In the genomic region with DNA sequence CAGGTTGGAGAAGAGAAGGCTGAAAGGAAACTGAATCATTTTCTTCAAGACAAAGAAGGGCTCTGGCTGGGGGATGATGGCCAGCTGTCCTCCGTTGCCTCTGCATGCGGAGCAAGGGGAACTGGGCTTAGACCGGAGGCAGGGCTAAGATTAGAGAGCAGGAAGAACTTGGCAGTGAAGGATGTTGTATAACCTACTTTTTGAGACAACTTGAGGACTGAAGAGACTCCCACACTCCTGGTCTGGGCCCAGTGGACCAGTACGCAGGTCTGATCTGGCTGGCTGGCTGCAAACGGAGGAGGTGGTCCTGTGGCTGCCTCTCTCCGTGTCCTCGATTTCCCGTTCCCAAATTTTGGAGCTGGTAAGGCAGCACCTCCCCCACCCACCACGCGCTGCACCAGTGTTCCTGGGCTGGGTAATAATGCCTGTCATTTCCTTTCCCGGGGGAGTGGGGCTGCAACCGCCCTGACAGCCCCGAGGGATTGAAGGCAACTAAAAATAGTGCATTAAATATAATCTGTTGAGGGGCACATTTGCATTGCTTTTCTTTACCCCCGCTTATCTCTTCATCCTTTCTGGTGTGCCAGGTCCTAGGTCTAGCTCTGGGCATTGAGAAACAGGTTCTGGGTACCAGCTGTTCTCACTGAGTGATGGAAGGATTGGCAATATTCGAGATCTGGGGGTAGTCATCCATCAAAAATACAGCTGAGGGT, we compare ENCODE assay signal across 8 mouse cellular contexts. TPM values are rescaled to one million over a fixed set of nuclear protein-coding genes. Genes with fewer than 3 reads are reported as not detected.
DNase-seq lines count a peak whose midpoint lies in the region; ATAC-seq lines count a peak whose summit lies in the region.

No protein-coding gene starts in this region.

- DNase-seq in midbrain, embryonic 10.5 days (ENCODE audit: low spot score): no peak
- DNase-seq in heart, embryonic 10.5 days (ENCODE audit: low spot score): no peak
- DNase-seq in natural killer cell, adult 2 months (ENCODE audit: low spot score in 2 of 2): no peak
- DNase-seq in embryo, embryonic 11 days: no peak

- H3K9ac ChIP-seq in midbrain, embryonic 15.5 days: no peak overlapping the region
- no peak overlapping the region for H3K9ac ChIP-seq in kidney, embryonic 15.5 days
- H3K9ac ChIP-seq in lung, embryonic 16.5 days (ENCODE audit: low read length): peak overlapping the region; percentile 29

- H3K4me1 ChIP-seq in midbrain, embryonic 15.5 days: peaks cover 8% of the 10 kb centered on the region; the same call in 1 of the 2 replicates
- peaks cover 14% of the 10 kb centered on the region for H3K4me1 ChIP-seq in midbrain, embryonic 10.5 days
- peaks cover 34% of the 10 kb centered on the region for H3K4me1 ChIP-seq in heart, embryonic 10.5 days
- H3K4me1 ChIP-seq in kidney, embryonic 15.5 days: peaks cover 19% of the 10 kb centered on the region
- H3K4me1 ChIP-seq in lung, embryonic 16.5 days (replicated peaks; ENCODE audit: control insufficient read depth, insufficient read depth, low read length): peaks cover 20% of the 10 kb centered on the region

- no peaks in the 10 kb centered on the region for H3K36me3 ChIP-seq in midbrain, embryonic 15.5 days (replicated peaks)
- no peaks in the 10 kb centered on the region for H3K36me3 ChIP-seq in midbrain, embryonic 10.5 days
- no peaks in the 10 kb centered on the region for H3K36me3 ChIP-seq in heart, embryonic 10.5 days
- no peaks in the 10 kb centered on the region for H3K36me3 ChIP-seq in kidney, embryonic 15.5 days
- H3K36me3 ChIP-seq in lung, embryonic 16.5 days (ENCODE audit: control insufficient read depth, insufficient read depth, low read length): no peaks in the 10 kb centered on the region

- no peak overlapping the region for H3K27ac ChIP-seq in midbrain, embryonic 15.5 days
- H3K27ac ChIP-seq in midbrain, embryonic 10.5 days (replicated peaks): no peak overlapping the region
- H3K27ac ChIP-seq in heart, embryonic 10.5 days: no peak overlapping the region
- peak overlapping the region; percentile 15; the same call in 1 of the 2 replicates for H3K27ac ChIP-seq in kidney, embryonic 15.5 days
- peak overlapping the region; percentile 45 for H3K27ac ChIP-seq in lung, embryonic 16.5 days (ENCODE audit: low read length)

- H3K4me3 ChIP-seq in midbrain, embryonic 15.5 days: no peak overlapping the region
- H3K4me3 ChIP-seq in midbrain, embryonic 10.5 days: no peak overlapping the region
- peak overlapping the region; percentile 19 for H3K4me3 ChIP-seq in heart, embryonic 10.5 days
- 0 out of 2 replicates have a peak overlapping the region, but pooled peaks have one; percentile 7 for H3K4me3 ChIP-seq in kidney, embryonic 15.5 days (replicated peaks)
- peak overlapping the region; percentile 23; the same call in 1 of the 2 replicates for H3K4me3 ChIP-seq in lung, embryonic 16.5 days (ENCODE audit: low read length)

- 45% methylated on average over 15 of the region's 15 CpGs for WGBS in midbrain, embryonic 15.5 days
- 59% methylated on average over 15 of the region's 15 CpGs for WGBS in midbrain, embryonic 10.5 days
- 25% methylated on average over 15 of the region's 15 CpGs for WGBS in heart, embryonic 10.5 days
- WGBS in kidney, embryonic 15.5 days: 11% methylated on average over 15 of the region's 15 CpGs
- 21% methylated on average over 15 of the region's 15 CpGs for WGBS in lung, embryonic 16.5 days

- no peaks in the 10 kb centered on the region for H3K27me3 ChIP-seq in midbrain, embryonic 15.5 days (replicated peaks)
- H3K27me3 ChIP-seq in midbrain, embryonic 10.5 days (ENCODE audit: low read depth, poor library complexity, severe bottlenecking): 0 out of 2 replicates have a peak, but pooled peaks cover 8% of the 10 kb centered on the region
- no peaks in the 10 kb centered on the region for H3K27me3 ChIP-seq in heart, embryonic 10.5 days (ENCODE audit: insufficient read depth, poor library complexity, severe bottlenecking)
- H3K27me3 ChIP-seq in kidney, embryonic 15.5 days: no peaks in the 10 kb centered on the region
- H3K27me3 ChIP-seq in lung, embryonic 16.5 days (ENCODE audit: control insufficient read depth, insufficient read depth, low read depth, low read length): no peaks in the 10 kb centered on the region

- H3K9me3 ChIP-seq in midbrain, embryonic 15.5 days: no peaks in the 10 kb centered on the region
- H3K9me3 ChIP-seq in midbrain, embryonic 10.5 days (replicated peaks): no peaks in the 10 kb centered on the region
- no peaks in the 10 kb centered on the region for H3K9me3 ChIP-seq in heart, embryonic 10.5 days
- no peaks in the 10 kb centered on the region for H3K9me3 ChIP-seq in kidney, embryonic 15.5 days (replicated peaks)
- H3K9me3 ChIP-seq in lung, embryonic 16.5 days (ENCODE audit: control insufficient read depth, low read length): no peaks in the 10 kb centered on the region

- peak; percentile 33; the same call in 1 of the 2 replicates for ATAC-seq in midbrain, embryonic 15.5 days (replicated peaks)
- peak; percentile 68 for ATAC-seq in kidney, embryonic 15.5 days (replicated peaks; ENCODE audit: low FRiP score)
- peak; percentile 81 for ATAC-seq in lung, embryonic 16.5 days (ENCODE audit: low read depth)
- ATAC-seq in monocyte, adult 5-6 weeks (replicated peaks; ENCODE audit: insufficient number of reproducible peaks, low FRiP score, low TSS enrichment, poor library complexity, severe bottlenecking): no peak

- H3K4me2 ChIP-seq in midbrain, embryonic 15.5 days: no peak overlapping the region
- H3K4me2 ChIP-seq in kidney, embryonic 15.5 days: peak overlapping the region; percentile 55
- peak overlapping the region; percentile 39 for H3K4me2 ChIP-seq in lung, embryonic 16.5 days (ENCODE audit: low read depth, low read length)

RNA-seq across cellular contexts. Expression of a gene that starts 12.6 kb away (rescaled TPM):
- 11.5 and 12.0 TPM in 2 replicates for polyA plus RNA-seq in midbrain, embryonic 15.5 days (2015; fragmentation: Nextera tagmentation; extraction: Ambion mirVana)
- polyA plus RNA-seq in midbrain, embryonic 10.5 days (2016; fragmentation: Nextera tagmentation; extraction: Ambion mirVana): 6.5 and 7.0 TPM in 2 replicates
- 7.6 and 10.0 TPM in 2 replicates for polyA plus RNA-seq in heart, embryonic 10.5 days (2016; fragmentation: Nextera tagmentation; extraction: Ambion mirVana)
- 9.5 and 9.6 TPM in 2 replicates for polyA plus RNA-seq in kidney, embryonic 15.5 days (2015; fragmentation: Nextera tagmentation; extraction: Ambion mirVana)
- 14.9 and 15.3 TPM in 2 replicates for polyA plus RNA-seq in lung, embryonic 16.5 days (2015; fragmentation: Nextera tagmentation; extraction: Ambion mirVana)
- 4.1 to 10.4 TPM (median 4.7 TPM) in 3 replicates for total RNA-seq in monocyte, adult 5-6 weeks (2017)

RNA-seq across cellular contexts. Expression of a gene that starts 15.3 kb away (rescaled TPM):
- polyA plus RNA-seq in midbrain, embryonic 15.5 days (2015; fragmentation: Nextera tagmentation; extraction: Ambion mirVana): 5.8 and 6.7 TPM in 2 replicates
- 1.1 and 1.3 TPM in 2 replicates for polyA plus RNA-seq in midbrain, embryonic 10.5 days (2016; fragmentation: Nextera tagmentation; extraction: Ambion mirVana)
- polyA plus RNA-seq in heart, embryonic 10.5 days (2016; fragmentation: Nextera tagmentation; extraction: Ambion mirVana): 4.4 and 5.7 TPM in 2 replicates
- polyA plus RNA-seq in kidney, embryonic 15.5 days (2015; fragmentation: Nextera tagmentation; extraction: Ambion mirVana): 3.4 and 4.2 TPM in 2 replicates
- 4.7 and 9.0 TPM in 2 replicates for polyA plus RNA-seq in lung, embryonic 16.5 days (2015; fragmentation: Nextera tagmentation; extraction: Ambion mirVana)
- total RNA-seq in monocyte, adult 5-6 weeks (2017): 6.3 to 35.0 TPM (median 6.9 TPM) in 3 replicates

RNA-seq across cellular contexts. Expression of a gene that starts 29.0 kb away (rescaled TPM):
- 0.46 and 0.59 TPM in 2 replicates for polyA plus RNA-seq in midbrain, embryonic 15.5 days (2015; fragmentation: Nextera tagmentation; extraction: Ambion mirVana)
- polyA plus RNA-seq in midbrain, embryonic 10.5 days (2016; fragmentation: Nextera tagmentation; extraction: Ambion mirVana): 0.39 and 0.66 TPM in 2 replicates
- polyA plus RNA-seq in heart, embryonic 10.5 days (2016; fragmentation: Nextera tagmentation; extraction: Ambion mirVana): 0.75 and 0.77 TPM in 2 replicates
- polyA plus RNA-seq in kidney, embryonic 15.5 days (2015; fragmentation: Nextera tagmentation; extraction: Ambion mirVana): 0.91 and 1.4 TPM in 2 replicates
- polyA plus RNA-seq in lung, embryonic 16.5 days (2015; fragmentation: Nextera tagmentation; extraction: Ambion mirVana): 40.2 and 46.8 TPM in 2 replicates
- total RNA-seq in monocyte, adult 5-6 weeks (2017): not detected in 3 replicates

RNA-seq across cellular contexts. Expression of a gene that starts 40.2 kb away (rescaled TPM):
- polyA plus RNA-seq in midbrain, embryonic 15.5 days (2015; fragmentation: Nextera tagmentation; extraction: Ambion mirVana): 47.0 and 49.1 TPM in 2 replicates
- 28.6 and 31.5 TPM in 2 replicates for polyA plus RNA-seq in midbrain, embryonic 10.5 days (2016; fragmentation: Nextera tagmentation; extraction: Ambion mirVana)
- 43.7 and 52.2 TPM in 2 replicates for polyA plus RNA-seq in heart, embryonic 10.5 days (2016; fragmentation: Nextera tagmentation; extraction: Ambion mirVana)
- 72.7 and 76.5 TPM in 2 replicates for polyA plus RNA-seq in kidney, embryonic 15.5 days (2015; fragmentation: Nextera tagmentation; extraction: Ambion mirVana)
- 184 and 194 TPM in 2 replicates for polyA plus RNA-seq in lung, embryonic 16.5 days (2015; fragmentation: Nextera tagmentation; extraction: Ambion mirVana)
- total RNA-seq in monocyte, adult 5-6 weeks (2017): 3.2 TPM in 1 of 3 replicates, not detected in the others

RNA-seq across cellular contexts. Expression of a gene that starts 45.5 kb away (rescaled TPM):
- 8.5 and 8.6 TPM in 2 replicates for polyA plus RNA-seq in midbrain, embryonic 15.5 days (2015; fragmentation: Nextera tagmentation; extraction: Ambion mirVana)
- 13.5 and 13.9 TPM in 2 replicates for polyA plus RNA-seq in midbrain, embryonic 10.5 days (2016; fragmentation: Nextera tagmentation; extraction: Ambion mirVana)
- polyA plus RNA-seq in heart, embryonic 10.5 days (2016; fragmentation: Nextera tagmentation; extraction: Ambion mirVana): 7.1 and 8.1 TPM in 2 replicates
- polyA plus RNA-seq in kidney, embryonic 15.5 days (2015; fragmentation: Nextera tagmentation; extraction: Ambion mirVana): 6.6 and 6.7 TPM in 2 replicates
- polyA plus RNA-seq in lung, embryonic 16.5 days (2015; fragmentation: Nextera tagmentation; extraction: Ambion mirVana): 11.8 and 13.8 TPM in 2 replicates
- 1.3 to 3.3 TPM in 2 of 3 replicates, not detected in the other for total RNA-seq in monocyte, adult 5-6 weeks (2017)

Comparison
In these comparisons a context has a peak if more than half of its experiments do, and no peak if none do; other contexts are left out.
1. H3K27ac ChIP-seq: peak in kidney, embryonic 15.5 days (single experiment) and lung, embryonic 16.5 days (single experiment); none in midbrain, embryonic 15.5 days (single experiment), midbrain, embryonic 10.5 days (single experiment) and heart, embryonic 10.5 days (single experiment).
2. H3K4me3 ChIP-seq: peak in heart, embryonic 10.5 days (single experiment), kidney, embryonic 15.5 days (single experiment) and lung, embryonic 16.5 days (single experiment); none in midbrain, embryonic 15.5 days (single experiment) and midbrain, embryonic 10.5 days (single experiment).
3. RNA of a gene that starts 29.0 kb away (polyA plus RNA-seq): 40.2 to 46.8 TPM in lung, embryonic 16.5 days; 0.91 to 1.4 TPM in kidney, embryonic 15.5 days, 0.75 to 0.77 TPM in heart, embryonic 10.5 days, 0.46 to 0.59 TPM in midbrain, embryonic 15.5 days and 0.39 to 0.66 TPM in midbrain, embryonic 10.5 days; every median in the first group is over 10 times any median in the second.